Mouse (Mus musculus) kidney, adult 2 months (tissue): ENCODE results near the gene 5330417H12Rik.

Source experiments
- CTCF ChIP-seq: fragments of 200-500 bp; conservative IDR thresholded peaks from 2 replicates; pipeline ENCODE4 v1.5.1; 2011; ENCODE audit warnings: low read depth, mild to moderate bottlenecking, control low read depth, low read length, moderate library complexity, mixed read lengths; ENCODE audit not compliant: insufficient read depth, insufficient read length
- POLR2A ChIP-seq: fragments of 200-500 bp; IDR thresholded peaks from one replicate; pipeline ENCODE4 v1.6.1; 2011; ENCODE audit warnings: low read depth, low read length, control low read depth

- no peak for TF ChIP-seq CTCF
- TF ChIP-seq POLR2A, result no peak
Observed at GRCm38 (mm10) chr7:107628383-107628782, 3.4 kb upstream of the 5330417H12Rik start.
